Mouse (Mus musculus) layer of hippocampus, postnatal 36 days (tissue): ENCODE measurements around the gene Milr1. TPM values are rescaled to one million over a fixed set of nuclear protein-coding genes. Genes with fewer than 3 reads are reported as not detected.
"Not testable (repeated sequence)": the region's sequence is repeated elsewhere in the genome, so short reads cannot be mapped to it uniquely, and the experiment has no call there.

ENCODE experiments used
- DNase-seq, 2 experiments: peaks; one replicate each; pipeline ENCODE4 v3.0.0; 2022
- total RNA-seq, 2 experiments: library from RNA; stranded (reverse); gene quantifications; 2 replicates each; pipeline ENCODE4 v1.2.3; 2021

The Milr1 gene
- total RNA-seq, 2 experiments from 2014 or later, result not detected

GRCm38 (mm10) chr11:106777395-106777794 is 26.4 kb downstream of the Milr1 start:
- DNase-seq, result no peak

DNA sequence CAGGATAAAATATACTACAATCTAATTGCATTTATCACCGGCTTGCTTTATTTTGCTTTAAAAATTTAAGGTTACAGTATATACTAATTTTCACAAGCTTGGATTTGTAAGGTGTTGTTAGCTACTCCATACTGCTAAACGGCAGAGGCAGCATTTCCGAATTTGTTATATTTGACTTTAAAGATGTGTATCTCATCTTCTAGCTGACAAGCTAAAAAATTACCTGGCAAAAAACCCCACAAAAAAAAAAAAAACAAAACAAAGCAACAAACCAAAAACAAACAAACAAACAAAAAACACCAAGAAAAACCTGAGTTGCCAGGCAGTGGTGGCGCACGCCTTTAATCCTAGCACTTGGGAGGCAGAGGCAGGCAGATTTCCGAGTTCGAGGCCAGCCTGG is 27.1 kb downstream of the Milr1 start:
- DNase-seq, result no peak

DNA sequence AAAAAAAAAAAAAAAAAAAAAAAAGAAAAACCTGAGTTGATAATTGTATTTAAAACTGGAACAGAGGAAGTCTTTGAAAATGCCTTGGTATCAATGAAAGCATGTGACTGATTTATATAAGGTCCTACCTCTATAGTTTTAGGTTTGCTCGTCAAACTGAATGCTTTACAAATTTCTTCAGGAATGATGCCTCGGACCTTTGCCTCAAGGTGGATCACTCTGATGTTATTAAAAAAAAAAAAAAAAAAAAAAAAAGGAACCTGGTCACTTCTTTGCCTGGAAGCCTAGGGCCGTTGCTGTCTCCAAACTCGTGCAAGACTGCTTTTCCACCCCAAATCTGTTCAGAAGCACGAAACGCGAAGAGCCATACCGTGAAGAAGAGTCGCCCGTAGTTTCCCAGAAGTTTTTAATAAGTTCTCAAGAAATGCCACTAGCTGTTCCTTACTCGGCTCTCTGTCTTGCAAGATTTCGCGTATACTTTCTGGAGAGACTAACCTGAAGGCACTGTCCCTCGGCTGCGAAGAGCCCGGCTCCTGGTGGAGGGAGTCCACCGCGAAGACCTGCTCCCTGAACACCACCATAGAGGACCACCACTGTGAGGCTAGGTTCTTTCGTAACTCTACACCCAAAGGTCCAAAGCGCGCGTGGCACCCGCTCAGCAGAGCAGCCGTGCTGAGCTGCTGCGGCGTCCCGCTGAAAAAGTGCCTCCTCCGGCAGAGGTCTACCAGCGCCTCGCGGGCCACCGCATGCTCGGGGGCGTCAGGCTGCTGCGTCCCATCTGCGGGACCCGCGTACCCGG is 27.8 kb downstream of the Milr1 start:
- no peak for DNase-seq

GRCm38 (mm10) chr11:106779388-106780088 is 28.5 kb downstream of the Milr1 start, which contains the start of gene Polg2:
Gene Polg2, minus strand, starts transcription at chr11:106779537.
- DNase-seq, result peak; percentile 92

DNA sequence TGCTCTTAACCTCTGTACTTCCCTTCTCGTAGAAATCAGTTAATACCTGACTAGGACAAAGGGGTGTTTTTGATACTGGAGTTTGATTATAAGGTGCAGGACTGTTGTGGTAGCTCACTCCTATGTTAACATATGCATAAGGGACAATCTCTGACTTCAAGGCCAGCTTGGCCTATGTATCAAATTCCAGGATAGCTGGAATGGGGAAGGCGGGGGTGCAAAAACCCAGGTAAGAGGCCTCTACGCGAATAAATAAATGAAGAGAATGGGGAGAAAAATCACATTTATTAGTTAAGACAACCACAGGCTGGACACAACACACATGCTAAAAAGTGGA is 29.0 kb downstream of the Milr1 start:
- DNase-seq, result no peak

- no peak for DNase-seq
These were observed 29.7 kb downstream of the Milr1 start for GRCm38 (mm10) chr11:106780590-106781220.

GRCm38 (mm10) chr11:106782271-106782670 is 31.2 kb downstream of the Milr1 start:
- DNase-seq, result not testable (repeated sequence)

DNA sequence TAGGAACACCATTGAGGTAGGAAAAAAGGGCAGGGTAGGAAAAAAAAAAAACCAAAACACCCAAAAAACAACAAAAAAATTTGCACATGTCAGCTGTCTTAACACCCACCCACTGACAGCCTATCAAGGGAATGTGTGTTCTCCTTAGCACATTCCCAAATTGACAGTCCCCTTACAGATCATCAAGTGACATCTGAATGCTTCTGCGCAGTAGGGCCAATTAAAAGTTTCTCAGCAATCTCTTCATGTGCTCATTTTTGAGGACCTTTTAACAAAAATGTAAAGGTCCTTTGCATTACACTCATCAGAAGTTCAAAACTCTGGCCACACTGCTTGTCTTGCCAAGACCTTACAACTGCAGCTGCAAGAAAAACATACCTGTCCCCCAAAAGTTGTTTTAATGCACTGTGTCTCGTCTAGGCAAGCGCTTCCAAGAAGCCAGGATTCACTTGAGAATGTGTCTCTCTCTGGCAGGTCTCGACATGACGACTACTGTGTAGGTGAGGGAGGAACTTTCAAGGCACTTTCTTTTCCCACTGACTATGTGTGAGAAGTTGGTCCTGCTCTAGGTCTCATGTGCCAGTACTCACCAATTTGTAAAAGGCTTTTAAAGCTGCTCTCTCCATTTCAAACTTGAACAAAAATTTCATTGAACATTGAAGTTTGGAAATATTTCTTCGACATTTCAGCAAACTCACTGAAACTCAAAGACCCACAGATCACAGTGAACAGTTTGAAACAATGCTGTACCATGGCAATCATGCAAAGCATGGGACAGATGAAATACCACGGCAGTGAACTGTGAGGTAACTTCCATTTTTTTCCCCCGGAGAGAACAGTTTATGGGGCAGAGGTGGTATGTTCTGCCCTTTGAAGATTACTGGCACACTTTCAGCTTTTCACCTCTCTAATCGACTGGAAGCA is 32.1 kb downstream of the Milr1 start:
- no peak for DNase-seq

DNA sequence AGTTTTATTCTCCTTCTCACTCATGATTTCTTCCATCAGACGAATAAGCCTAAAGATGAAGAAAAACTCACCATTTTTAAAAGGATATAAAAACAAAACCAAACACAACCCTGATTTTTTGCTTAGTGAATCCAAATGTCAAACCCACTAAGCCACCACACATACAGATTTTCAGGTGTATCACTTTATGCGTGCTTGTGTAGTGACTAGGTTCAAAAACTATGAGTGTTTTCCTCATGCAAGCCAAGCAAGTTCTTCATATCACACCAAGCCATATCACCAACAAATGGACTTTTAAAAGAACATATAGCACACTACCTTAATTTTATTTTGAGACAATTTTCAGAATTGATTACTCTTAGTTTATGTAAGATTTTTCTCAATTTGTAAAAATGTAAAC is 33.5 kb downstream of the Milr1 start:
- no peak for DNase-seq

GRCm38 (mm10) chr11:106785043-106785442 is 34.0 kb downstream of the Milr1 start:
- no peak for DNase-seq

DNA sequence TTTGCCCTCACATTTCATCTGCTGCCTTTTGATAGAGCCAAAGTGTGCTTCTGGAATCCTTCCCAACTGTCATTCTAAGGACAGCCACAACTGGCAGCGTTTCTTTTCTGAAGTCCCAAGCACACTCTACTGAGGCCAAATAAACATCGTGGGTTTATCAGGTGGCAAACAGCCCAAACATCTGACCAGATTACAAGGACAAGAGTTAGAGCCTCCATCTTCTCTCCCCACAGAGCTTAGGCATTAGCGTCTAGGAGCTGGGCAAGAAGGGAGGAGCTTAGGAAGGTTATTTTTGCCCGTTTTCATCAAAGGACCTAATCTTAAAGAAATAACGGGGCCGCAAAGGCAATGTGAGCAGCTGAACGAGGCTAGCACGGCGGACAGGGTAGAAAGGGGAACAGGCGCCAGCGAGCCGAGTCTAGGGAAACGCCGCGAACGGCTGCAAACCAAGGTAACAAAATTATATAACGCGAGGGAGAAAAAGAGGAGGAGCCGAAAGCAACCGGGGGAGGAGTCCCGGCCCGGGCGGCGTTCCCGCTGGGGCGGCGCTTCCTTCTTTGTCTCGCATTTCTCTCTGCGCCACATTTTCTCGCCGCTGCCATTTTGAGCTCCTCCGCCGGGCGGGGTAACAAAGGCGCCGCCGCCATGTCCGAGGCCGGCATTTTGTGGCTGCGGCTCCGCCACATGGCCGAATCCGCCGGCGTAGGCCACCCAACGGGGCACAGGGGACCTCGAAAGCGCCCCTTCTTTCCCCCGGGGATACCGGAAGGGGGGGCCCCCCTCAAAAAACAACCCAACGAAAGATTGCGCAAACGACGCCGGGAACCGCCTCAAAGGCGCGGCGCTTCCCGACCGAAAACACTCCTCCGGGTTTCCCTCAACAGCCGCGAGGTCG is 36.4 kb downstream of the Milr1 start:
- peak; percentile 88 to 89 for DNase-seq

GRCm38 (mm10) chr11:106788026-106788774 is 37.2 kb downstream of the Milr1 start:
- peak; percentile 97 to 99 for DNase-seq

GRCm38 (mm10) chr11:106788775-106789459 is 37.9 kb downstream of the Milr1 start, which contains the start of the genes Ddx5 and Cep95:
Gene Ddx5, minus strand, starts transcription at chr11:106789185.
Gene Cep95, plus strand, starts transcription at chr11:106789252.
- DNase-seq, result peak; percentile 93 to 97

DNA sequence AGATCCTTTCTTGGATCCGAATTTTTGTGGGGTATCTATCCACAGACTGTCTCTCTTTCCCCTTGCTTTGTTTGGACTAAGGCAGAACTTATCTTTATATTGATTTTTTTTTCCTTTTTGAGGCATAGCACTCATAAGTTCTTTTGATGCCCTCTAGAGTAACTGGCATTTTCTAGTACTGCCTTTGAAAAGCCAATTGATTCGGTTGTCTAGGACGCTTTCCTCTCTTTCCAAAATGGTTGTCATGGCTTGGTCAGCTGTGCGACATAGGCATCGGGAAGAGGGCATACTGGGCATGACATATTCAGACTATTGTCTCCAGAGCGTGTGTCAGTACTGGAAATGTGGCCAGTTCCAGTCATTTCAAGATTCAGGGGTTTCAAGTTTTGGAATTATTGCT is 38.6 kb downstream of the Milr1 start:
- DNase-seq, result no peak

GRCm38 (mm10) chr11:106793846-106794245 is 42.8 kb downstream of the Milr1 start:
- DNase-seq, result no peak

GRCm38 (mm10) chr11:106795679-106796078 is 44.7 kb downstream of the Milr1 start:
- no peak for DNase-seq

GRCm38 (mm10) chr11:106802069-106802627 is 51.1 kb downstream of the Milr1 start:
- DNase-seq, result peak in 1 of 2 experiments; percentile 48

- DNase-seq, result not testable (repeated sequence)
These were observed 56.4 kb downstream of the Milr1 start for GRCm38 (mm10) chr11:106807442-106807841.

- DNase-seq, result no peak
These were observed 61.5 kb downstream of the Milr1 start for GRCm38 (mm10) chr11:106812410-106813136.
